Mouse (Mus musculus): ENCODE data around the gene Rcan2. TPM values are rescaled to one million over a fixed set of nuclear protein-coding genes. Genes with fewer than 3 reads are reported as not detected.

Gene Rcan2
- polyA plus RNA-seq, 1 experiment from 2014 or later, result 7.2 TPM

GRCm38 (mm10) chr17:43801595-43802373 is 633 bp downstream of the Rcan2 start:
- Histone ChIP-seq H3K4me1 (ENCODE audit: insufficient read depth, low read length) (peaks cover 10% of the 10 kb centered on the region; the same call in 1 of the 2 replicates), H3K4me3 (ENCODE audit: low read length) (peak overlapping the region; percentile 66), H3K36me3 (ENCODE audit: insufficient read depth, low read length) (no peaks in the 10 kb centered on the region), H3K4me2 (replicated peaks; ENCODE audit: low read depth, low read length) (peak overlapping the region; percentile 97), H3K9ac (replicated peaks; ENCODE audit: low read length) (peak overlapping the region; percentile 68), H3K9me3 (ENCODE audit: low read length) (no peaks in the 10 kb centered on the region), H3K27me3 (ENCODE audit: insufficient read depth, low read length) (peaks cover 5% of the 10 kb centered on the region; the same call in 1 of the 2 replicates), H3K27ac (ENCODE audit: low read length) (no peak overlapping the region)
- peak; percentile 94 for ATAC-seq (ENCODE audit: low FRiP score, low TSS enrichment)
- WGBS, result 0% methylated on average over 52 of the region's 55 CpGs

GRCm38 (mm10) chr17:43802414-43802813 is 1.3 kb downstream of the Rcan2 start:
- 45% methylated on average over 11 of the region's 11 CpGs for WGBS
- Histone ChIP-seq H3K27ac (ENCODE audit: low read length) (no peak overlapping the region), H3K36me3 (ENCODE audit: insufficient read depth, low read length) (no peaks in the 10 kb centered on the region), H3K4me2 (replicated peaks; ENCODE audit: low read depth, low read length) (peak overlapping the region; percentile 97), H3K4me3 (ENCODE audit: low read length) (peak overlapping the region; percentile 66), H3K4me1 (ENCODE audit: insufficient read depth, low read length) (peaks cover 10% of the 10 kb centered on the region; the same call in 1 of the 2 replicates), H3K9ac (replicated peaks; ENCODE audit: low read length) (no peak overlapping the region), H3K27me3 (ENCODE audit: insufficient read depth, low read length) (peaks cover 5% of the 10 kb centered on the region; the same call in 1 of the 2 replicates), H3K9me3 (ENCODE audit: low read length) (no peaks in the 10 kb centered on the region)
- no peak for ATAC-seq (ENCODE audit: low FRiP score, low TSS enrichment)

GRCm38 (mm10) chr17:43803111-43803510 is 2.0 kb downstream of the Rcan2 start:
- Histone ChIP-seq H3K27ac (ENCODE audit: low read length) (no peak overlapping the region), H3K4me2 (replicated peaks; ENCODE audit: low read depth, low read length) (no peak overlapping the region), H3K27me3 (ENCODE audit: insufficient read depth, low read length) (peaks cover 5% of the 10 kb centered on the region; the same call in 1 of the 2 replicates), H3K36me3 (ENCODE audit: insufficient read depth, low read length) (no peaks in the 10 kb centered on the region), H3K9me3 (ENCODE audit: low read length) (no peaks in the 10 kb centered on the region), H3K4me1 (ENCODE audit: insufficient read depth, low read length) (peaks cover 10% of the 10 kb centered on the region; the same call in 1 of the 2 replicates), H3K9ac (replicated peaks; ENCODE audit: low read length) (no peak overlapping the region), H3K4me3 (ENCODE audit: low read length) (no peak overlapping the region)
- 83% methylated on average over 2 of the region's 2 CpGs for WGBS
- ATAC-seq (ENCODE audit: low FRiP score, low TSS enrichment), result no peak

GRCm38 (mm10) chr17:43803764-43804163 is 2.6 kb downstream of the Rcan2 start:
- ATAC-seq (ENCODE audit: low FRiP score, low TSS enrichment), result no peak
- Histone ChIP-seq H3K36me3 (ENCODE audit: insufficient read depth, low read length) (no peaks in the 10 kb centered on the region), H3K9me3 (ENCODE audit: low read length) (no peaks in the 10 kb centered on the region), H3K4me2 (replicated peaks; ENCODE audit: low read depth, low read length) (no peak overlapping the region), H3K9ac (replicated peaks; ENCODE audit: low read length) (no peak overlapping the region), H3K27me3 (ENCODE audit: insufficient read depth, low read length) (peaks cover 5% of the 10 kb centered on the region; the same call in 1 of the 2 replicates), H3K27ac (ENCODE audit: low read length) (no peak overlapping the region), H3K4me3 (ENCODE audit: low read length) (no peak overlapping the region), H3K4me1 (ENCODE audit: insufficient read depth, low read length) (peaks cover 10% of the 10 kb centered on the region; the same call in 1 of the 2 replicates)
- WGBS, result 76% methylated on average over 6 of the region's 6 CpGs

- no peak for ATAC-seq (ENCODE audit: low FRiP score, low TSS enrichment)
- no peaks in the 10 kb centered on the region for H3K9me3 ChIP-seq (ENCODE audit: low read length)
- 71% methylated on average over 4 of the region's 4 CpGs for WGBS
- H3K4me2 ChIP-seq (replicated peaks; ENCODE audit: low read depth, low read length), result no peak overlapping the region
- peaks cover 5% of the 10 kb centered on the region; the same call in 1 of the 2 replicates for H3K4me1 ChIP-seq (ENCODE audit: insufficient read depth, low read length)
- no peak overlapping the region for H3K4me3 ChIP-seq (ENCODE audit: low read length)
- no peak overlapping the region for H3K27ac ChIP-seq (ENCODE audit: low read length)
- H3K36me3 ChIP-seq (ENCODE audit: insufficient read depth, low read length), result no peaks in the 10 kb centered on the region
- H3K9ac ChIP-seq (replicated peaks; ENCODE audit: low read length), result no peak overlapping the region
- H3K27me3 ChIP-seq (ENCODE audit: insufficient read depth, low read length), result peaks cover 5% of the 10 kb centered on the region; the same call in 1 of the 2 replicates
Observed at GRCm38 (mm10) chr17:43806841-43807240, 5.7 kb downstream of the Rcan2 start.

GRCm38 (mm10) chr17:43811453-43811852 is 10.3 kb downstream of the Rcan2 start:
- Histone ChIP-seq H3K36me3 (ENCODE audit: insufficient read depth, low read length) (no peaks in the 10 kb centered on the region), H3K9me3 (ENCODE audit: low read length) (no peaks in the 10 kb centered on the region), H3K27ac (ENCODE audit: low read length) (no peak overlapping the region), H3K27me3 (ENCODE audit: insufficient read depth, low read length) (no peaks in the 10 kb centered on the region), H3K4me1 (ENCODE audit: insufficient read depth, low read length) (no peaks in the 10 kb centered on the region), H3K4me3 (ENCODE audit: low read length) (no peak overlapping the region), H3K9ac (replicated peaks; ENCODE audit: low read length) (no peak overlapping the region), H3K4me2 (replicated peaks; ENCODE audit: low read depth, low read length) (no peak overlapping the region)
- WGBS, result 68% methylated on average over 4 of the region's 4 CpGs
- no peak for ATAC-seq (ENCODE audit: low FRiP score, low TSS enrichment)

- Histone ChIP-seq H3K4me3 (ENCODE audit: low read length) (no peak overlapping the region), H3K27ac (ENCODE audit: low read length) (no peak overlapping the region), H3K9me3 (ENCODE audit: low read length) (no peaks in the 10 kb centered on the region), H3K9ac (replicated peaks; ENCODE audit: low read length) (no peak overlapping the region), H3K36me3 (ENCODE audit: insufficient read depth, low read length) (no peaks in the 10 kb centered on the region), H3K27me3 (ENCODE audit: insufficient read depth, low read length) (no peaks in the 10 kb centered on the region), H3K4me2 (replicated peaks; ENCODE audit: low read depth, low read length) (no peak overlapping the region), H3K4me1 (ENCODE audit: insufficient read depth, low read length) (no peaks in the 10 kb centered on the region)
- 72% methylated on average over 4 of the region's 4 CpGs for WGBS
- no peak for ATAC-seq (ENCODE audit: low FRiP score, low TSS enrichment)
Observed at GRCm38 (mm10) chr17:43815376-43815775, 14.2 kb downstream of the Rcan2 start.

- H3K27ac ChIP-seq (ENCODE audit: low read length), result no peak overlapping the region
- H3K36me3 ChIP-seq (ENCODE audit: insufficient read depth, low read length), result no peaks in the 10 kb centered on the region
- H3K27me3 ChIP-seq (ENCODE audit: insufficient read depth, low read length), result no peaks in the 10 kb centered on the region
- H3K4me1 ChIP-seq (ENCODE audit: insufficient read depth, low read length), result no peaks in the 10 kb centered on the region
- no peaks in the 10 kb centered on the region for H3K9me3 ChIP-seq (ENCODE audit: low read length)
- no peak overlapping the region for H3K9ac ChIP-seq (replicated peaks; ENCODE audit: low read length)
- 85% methylated on average over 1 of the region's 1 CpGs for WGBS
- no peak overlapping the region for H3K4me2 ChIP-seq (replicated peaks; ENCODE audit: low read depth, low read length)
- no peak overlapping the region for H3K4me3 ChIP-seq (ENCODE audit: low read length)
- ATAC-seq (ENCODE audit: low FRiP score, low TSS enrichment), result no peak
Observed at GRCm38 (mm10) chr17:43816480-43816879, 15.3 kb downstream of the Rcan2 start.

GRCm38 (mm10) chr17:43817171-43817570 is 16.0 kb downstream of the Rcan2 start:
- 83% methylated on average over 10 of the region's 10 CpGs for WGBS

GRCm38 (mm10) chr17:43818390-43818789 is 17.2 kb downstream of the Rcan2 start:
- Histone ChIP-seq H3K9me3 (ENCODE audit: low read length) (no peaks in the 10 kb centered on the region), H3K4me2 (replicated peaks; ENCODE audit: low read depth, low read length) (no peak overlapping the region), H3K27ac (ENCODE audit: low read length) (no peak overlapping the region), H3K27me3 (ENCODE audit: insufficient read depth, low read length) (no peaks in the 10 kb centered on the region), H3K36me3 (ENCODE audit: insufficient read depth, low read length) (no peaks in the 10 kb centered on the region), H3K4me1 (ENCODE audit: insufficient read depth, low read length) (no peaks in the 10 kb centered on the region), H3K4me3 (ENCODE audit: low read length) (no peak overlapping the region), H3K9ac (replicated peaks; ENCODE audit: low read length) (no peak overlapping the region)
- 79% methylated on average over 6 of the region's 6 CpGs for WGBS
- ATAC-seq (ENCODE audit: low FRiP score, low TSS enrichment), result no peak

More at GRCm38 (mm10) chr17:43817171-43817570, 16.0 kb downstream of the Rcan2 start:
- Histone ChIP-seq H3K4me2 (replicated peaks; ENCODE audit: low read depth, low read length) (no peak overlapping the region), H3K27ac (ENCODE audit: low read length) (no peak overlapping the region), H3K4me3 (ENCODE audit: low read length) (no peak overlapping the region), H3K4me1 (ENCODE audit: insufficient read depth, low read length) (no peaks in the 10 kb centered on the region), H3K9ac (replicated peaks; ENCODE audit: low read length) (no peak overlapping the region), H3K36me3 (ENCODE audit: insufficient read depth, low read length) (no peaks in the 10 kb centered on the region), H3K9me3 (ENCODE audit: low read length) (no peaks in the 10 kb centered on the region), H3K27me3 (ENCODE audit: insufficient read depth, low read length) (no peaks in the 10 kb centered on the region)
- no peak for ATAC-seq (ENCODE audit: low FRiP score, low TSS enrichment)
